Mouse (Mus musculus): ENCODE data around the gene Nptxr. TPM values are rescaled to one million over a fixed set of nuclear protein-coding genes. Genes with fewer than 3 reads are reported as not detected.

Gene Nptxr
- polyA plus RNA-seq, 1 experiment from 2014 or later: 2.5 TPM

DNA sequence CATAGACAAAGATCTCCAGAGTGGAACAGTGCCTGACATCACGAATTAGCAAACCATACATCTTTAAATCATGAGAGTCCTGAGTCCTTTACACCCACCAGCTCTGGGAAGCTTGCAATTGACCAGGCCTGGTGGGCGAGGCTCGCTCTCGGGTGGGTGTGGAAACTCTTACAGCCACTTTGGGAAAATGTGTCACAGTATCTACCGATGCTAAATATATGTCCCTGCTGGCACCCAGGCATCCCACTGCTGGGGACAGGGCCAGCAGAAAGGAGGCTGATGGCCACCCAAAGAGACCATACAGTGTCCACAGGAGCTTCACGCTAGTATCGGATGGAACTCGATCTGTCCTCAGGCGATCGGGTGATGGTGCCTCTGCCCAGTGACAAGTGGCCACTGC lies 6.0 kb downstream of the Nptxr start:
- WGBS: 87% methylated on average over 10 of the region's 10 CpGs
- H3K9ac ChIP-seq (ENCODE audit: low read length): no peak overlapping the region
- H3K36me3 ChIP-seq (ENCODE audit: control insufficient read depth, insufficient read depth, low read length): no peaks in the 10 kb centered on the region
- no peak overlapping the region for H3K4me2 ChIP-seq (ENCODE audit: low read depth, low read length)
- H3K4me1 ChIP-seq (ENCODE audit: control insufficient read depth, insufficient read depth, low read length): peaks cover 4% of the 10 kb centered on the region
- peaks cover 19% of the 10 kb centered on the region for H3K27me3 ChIP-seq (ENCODE audit: control insufficient read depth, insufficient read depth, low read length)
- H3K27ac ChIP-seq (ENCODE audit: low read length): no peak overlapping the region
- H3K9me3 ChIP-seq (replicated peaks; ENCODE audit: control insufficient read depth, low read length): no peaks in the 10 kb centered on the region
- no peak overlapping the region for H3K4me3 ChIP-seq (replicated peaks; ENCODE audit: low read length)
- ATAC-seq (ENCODE audit: insufficient read depth, low FRiP score): no peak

DNA sequence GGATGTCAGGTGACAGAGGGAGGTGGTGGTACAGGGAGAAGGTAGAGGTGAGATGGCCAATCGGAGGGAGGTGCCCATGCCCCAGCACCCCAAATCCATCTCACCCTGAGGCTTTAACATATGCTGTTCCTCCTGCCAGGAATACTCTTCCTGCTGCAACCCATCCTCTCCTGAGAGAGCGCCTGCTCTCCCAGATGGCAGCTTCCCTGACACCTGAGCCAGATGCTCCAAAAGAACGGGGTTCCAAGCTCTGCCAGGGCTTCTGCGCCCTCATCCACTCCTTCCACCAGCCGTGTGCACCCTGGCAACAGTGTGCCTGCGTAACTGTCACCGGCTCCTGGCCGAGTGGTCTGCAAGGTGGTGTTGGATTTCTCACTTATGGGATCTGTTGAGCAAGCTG lies 6.9 kb downstream of the Nptxr start:
- H3K27me3 ChIP-seq (ENCODE audit: control insufficient read depth, insufficient read depth, low read length): peaks cover 11% of the 10 kb centered on the region
- no peak overlapping the region for H3K4me3 ChIP-seq (replicated peaks; ENCODE audit: low read length)
- H3K9me3 ChIP-seq (replicated peaks; ENCODE audit: control insufficient read depth, low read length): no peaks in the 10 kb centered on the region
- no peak for ATAC-seq (ENCODE audit: insufficient read depth, low FRiP score)
- H3K4me2 ChIP-seq (ENCODE audit: low read depth, low read length): no peak overlapping the region
- H3K36me3 ChIP-seq (ENCODE audit: control insufficient read depth, insufficient read depth, low read length): no peaks in the 10 kb centered on the region
- H3K4me1 ChIP-seq (ENCODE audit: control insufficient read depth, insufficient read depth, low read length): no peaks in the 10 kb centered on the region
- WGBS: 80% methylated on average over 8 of the region's 8 CpGs
- H3K27ac ChIP-seq (ENCODE audit: low read length): no peak overlapping the region
- no peak overlapping the region for H3K9ac ChIP-seq (ENCODE audit: low read length)

DNA sequence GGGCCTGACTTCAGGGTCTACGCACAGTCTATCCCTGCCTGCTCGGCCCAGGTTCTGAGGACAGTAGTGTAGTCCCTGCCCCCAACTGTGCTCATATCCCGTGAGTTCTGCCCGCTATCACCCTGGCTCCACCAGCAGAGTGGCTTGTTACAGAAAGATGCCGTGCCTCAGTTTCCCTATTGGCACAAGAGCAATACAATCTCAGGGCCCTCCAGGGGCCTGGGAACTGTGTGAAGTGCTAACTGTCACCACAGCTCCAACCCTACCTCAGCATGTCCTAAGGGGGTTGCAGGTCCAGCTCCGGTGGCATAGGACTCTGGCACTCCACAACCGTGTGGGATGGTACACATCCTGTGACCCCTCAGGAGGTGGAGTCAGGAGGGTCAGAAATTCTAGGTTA lies 7.5 kb downstream of the Nptxr start:
- WGBS: 81% methylated on average over 7 of the region's 7 CpGs
- Histone ChIP-seq H3K4me3 (replicated peaks; ENCODE audit: low read length) (no peak overlapping the region), H3K9me3 (replicated peaks; ENCODE audit: control insufficient read depth, low read length) (no peaks in the 10 kb centered on the region), H3K4me1 (ENCODE audit: control insufficient read depth, insufficient read depth, low read length) (no peaks in the 10 kb centered on the region), H3K27ac (ENCODE audit: low read length) (no peak overlapping the region), H3K9ac (ENCODE audit: low read length) (no peak overlapping the region), H3K36me3 (ENCODE audit: control insufficient read depth, insufficient read depth, low read length) (no peaks in the 10 kb centered on the region), H3K4me2 (ENCODE audit: low read depth, low read length) (no peak overlapping the region), H3K27me3 (ENCODE audit: control insufficient read depth, insufficient read depth, low read length) (peaks cover 5% of the 10 kb centered on the region)
- ATAC-seq (ENCODE audit: insufficient read depth, low FRiP score): no peak

DNA sequence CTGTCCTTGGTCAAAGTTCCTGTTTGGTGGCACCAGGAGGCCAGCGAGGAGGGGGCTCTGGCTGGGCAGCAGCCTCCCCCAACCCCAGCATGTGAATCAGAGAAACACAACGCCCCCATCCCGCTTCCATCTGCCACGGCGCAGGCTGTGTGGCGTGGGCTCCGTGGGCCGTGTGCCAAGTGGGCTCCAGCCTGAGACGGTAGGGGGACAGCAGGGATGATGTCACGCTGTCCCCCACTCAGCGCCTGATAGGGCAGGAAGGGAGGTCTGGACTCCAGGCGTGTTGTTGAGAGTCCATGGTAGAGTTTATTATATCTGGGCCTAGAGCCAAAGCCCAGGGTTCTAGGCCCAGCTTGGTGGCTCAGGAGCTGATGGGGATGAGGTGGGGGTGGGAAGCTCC lies 8.3 kb downstream of the Nptxr start:
- Histone ChIP-seq H3K27ac (ENCODE audit: low read length) (no peak overlapping the region), H3K9ac (ENCODE audit: low read length) (no peak overlapping the region), H3K36me3 (ENCODE audit: control insufficient read depth, insufficient read depth, low read length) (no peaks in the 10 kb centered on the region), H3K4me2 (ENCODE audit: low read depth, low read length) (no peak overlapping the region), H3K4me3 (replicated peaks; ENCODE audit: low read length) (no peak overlapping the region), H3K27me3 (ENCODE audit: control insufficient read depth, insufficient read depth, low read length) (no peaks in the 10 kb centered on the region; the same call in 1 of the 2 replicates), H3K9me3 (replicated peaks; ENCODE audit: control insufficient read depth, low read length) (no peaks in the 10 kb centered on the region), H3K4me1 (ENCODE audit: control insufficient read depth, insufficient read depth, low read length) (no peaks in the 10 kb centered on the region)
- no peak for ATAC-seq (ENCODE audit: insufficient read depth, low FRiP score)
- 77% methylated on average over 12 of the region's 12 CpGs for WGBS

DNA sequence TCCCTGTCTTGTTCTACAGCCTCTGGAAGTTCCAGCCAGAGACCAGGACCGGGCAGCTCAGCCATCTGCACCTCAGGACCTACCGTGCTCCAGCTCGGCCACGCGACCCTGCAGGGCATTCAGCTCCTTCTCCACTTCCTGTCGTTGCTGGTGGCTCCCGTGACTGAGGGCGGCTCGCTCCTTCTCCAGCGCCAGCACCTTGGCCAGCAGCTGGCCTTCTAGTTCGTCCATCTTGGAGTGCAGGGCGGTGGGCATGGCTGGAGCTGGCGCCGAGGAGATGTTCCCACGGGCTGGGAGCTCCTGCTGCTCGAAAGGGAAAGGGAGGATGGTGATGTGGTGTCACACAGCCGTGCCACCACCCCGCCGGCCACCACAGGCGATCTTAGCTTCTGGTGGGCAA lies 10.4 kb downstream of the Nptxr start:
- no peaks in the 10 kb centered on the region for H3K4me1 ChIP-seq (ENCODE audit: control insufficient read depth, insufficient read depth, low read length)
- 17% methylated on average over 20 of the region's 20 CpGs for WGBS
- H3K4me2 ChIP-seq (ENCODE audit: low read depth, low read length): no peak overlapping the region
- no peaks in the 10 kb centered on the region for H3K36me3 ChIP-seq (ENCODE audit: control insufficient read depth, insufficient read depth, low read length)
- no peak overlapping the region for H3K9ac ChIP-seq (ENCODE audit: low read length)
- H3K27me3 ChIP-seq (ENCODE audit: control insufficient read depth, insufficient read depth, low read length): no peaks in the 10 kb centered on the region; the same call in 1 of the 2 replicates
- no peak overlapping the region for H3K27ac ChIP-seq (ENCODE audit: low read length)
- H3K4me3 ChIP-seq (replicated peaks; ENCODE audit: low read length): no peak overlapping the region
- H3K9me3 ChIP-seq (replicated peaks; ENCODE audit: control insufficient read depth, low read length): no peaks in the 10 kb centered on the region
- no peak for ATAC-seq (ENCODE audit: insufficient read depth, low FRiP score)

DNA sequence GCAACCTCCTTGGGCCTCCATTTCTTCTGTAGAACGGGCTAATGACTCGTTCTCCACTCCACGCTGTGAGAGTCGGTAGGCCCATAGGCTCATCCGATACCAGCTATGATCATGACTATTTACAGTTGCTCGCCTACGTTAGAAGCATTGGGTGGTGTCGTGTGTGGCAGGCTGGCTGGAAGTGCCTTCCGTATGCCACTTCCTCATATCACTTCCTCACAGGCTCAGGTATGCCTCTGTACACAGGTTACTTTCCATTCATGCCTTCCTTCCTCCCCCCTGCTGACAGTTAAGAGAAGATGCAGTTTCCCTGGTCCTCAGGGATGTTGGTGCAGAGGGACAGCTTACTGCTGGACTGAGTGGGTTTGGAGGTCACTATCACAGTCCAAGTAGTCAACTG lies 11.5 kb downstream of the Nptxr start:
- Histone ChIP-seq H3K27me3 (ENCODE audit: control insufficient read depth, insufficient read depth, low read length) (no peaks in the 10 kb centered on the region), H3K9me3 (replicated peaks; ENCODE audit: control insufficient read depth, low read length) (no peaks in the 10 kb centered on the region), H3K9ac (ENCODE audit: low read length) (no peak overlapping the region), H3K4me3 (replicated peaks; ENCODE audit: low read length) (no peak overlapping the region), H3K27ac (ENCODE audit: low read length) (no peak overlapping the region), H3K36me3 (ENCODE audit: control insufficient read depth, insufficient read depth, low read length) (no peaks in the 10 kb centered on the region), H3K4me1 (ENCODE audit: control insufficient read depth, insufficient read depth, low read length) (no peaks in the 10 kb centered on the region), H3K4me2 (ENCODE audit: low read depth, low read length) (no peak overlapping the region)
- no peak for ATAC-seq (ENCODE audit: insufficient read depth, low FRiP score)
- WGBS: 92% methylated on average over 9 of the region's 9 CpGs

DNA sequence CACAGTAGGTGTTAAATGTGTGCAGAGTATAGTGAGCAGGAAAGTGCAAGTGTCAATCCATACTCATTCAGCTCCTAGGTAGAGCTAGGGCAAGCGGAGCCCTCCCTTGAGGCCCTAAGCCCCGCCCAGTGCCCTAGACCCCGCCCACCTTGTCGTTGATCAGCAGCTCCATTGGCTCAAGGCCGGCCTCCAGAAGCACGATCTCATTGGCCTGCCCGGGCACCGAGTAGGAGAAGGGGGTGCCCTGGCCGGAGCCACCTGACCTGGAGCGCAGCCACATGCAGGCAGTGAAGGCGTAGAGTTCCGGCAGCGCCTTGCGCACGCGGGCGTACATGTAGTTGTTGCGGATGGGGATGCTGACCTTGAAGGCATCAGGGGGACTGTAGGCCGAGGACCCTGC lies 12.1 kb downstream of the Nptxr start:
- H3K4me2 ChIP-seq (ENCODE audit: low read depth, low read length): no peak overlapping the region
- H3K27ac ChIP-seq (ENCODE audit: low read length): no peak overlapping the region
- WGBS: 26% methylated on average over 19 of the region's 19 CpGs
- no peaks in the 10 kb centered on the region for H3K9me3 ChIP-seq (replicated peaks; ENCODE audit: control insufficient read depth, low read length)
- H3K27me3 ChIP-seq (ENCODE audit: control insufficient read depth, insufficient read depth, low read length): no peaks in the 10 kb centered on the region
- H3K4me1 ChIP-seq (ENCODE audit: control insufficient read depth, insufficient read depth, low read length): no peaks in the 10 kb centered on the region
- no peak overlapping the region for H3K4me3 ChIP-seq (replicated peaks; ENCODE audit: low read length)
- H3K9ac ChIP-seq (ENCODE audit: low read length): no peak overlapping the region
- ATAC-seq (ENCODE audit: insufficient read depth, low FRiP score): no peak
- H3K36me3 ChIP-seq (ENCODE audit: control insufficient read depth, insufficient read depth, low read length): no peaks in the 10 kb centered on the region

DNA sequence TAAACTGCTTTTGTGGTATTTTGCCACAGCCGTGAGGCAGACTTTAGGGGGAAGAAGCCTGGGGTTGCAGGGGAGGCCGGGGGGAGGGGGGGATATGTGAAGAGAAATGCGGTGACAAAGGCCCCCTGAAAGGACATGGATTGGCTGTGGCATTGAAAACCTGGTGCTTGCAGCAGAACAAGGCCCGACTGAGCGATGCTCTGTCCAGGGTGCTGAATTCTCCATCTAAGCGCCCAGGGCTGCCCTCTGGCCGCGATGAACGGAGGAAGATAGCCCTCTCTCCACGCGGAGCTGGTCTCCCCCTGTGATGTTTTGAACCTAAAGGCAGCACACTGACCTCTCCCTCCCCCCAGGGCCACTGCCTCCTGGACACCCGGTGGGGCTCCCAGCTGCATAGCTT lies 13.1 kb downstream of the Nptxr start:
- no peak overlapping the region for H3K27ac ChIP-seq (ENCODE audit: low read length)
- no peaks in the 10 kb centered on the region for H3K27me3 ChIP-seq (ENCODE audit: control insufficient read depth, insufficient read depth, low read length)
- H3K4me3 ChIP-seq (replicated peaks; ENCODE audit: low read length): no peak overlapping the region
- ATAC-seq (ENCODE audit: insufficient read depth, low FRiP score): no peak
- no peaks in the 10 kb centered on the region for H3K9me3 ChIP-seq (replicated peaks; ENCODE audit: control insufficient read depth, low read length)
- H3K4me2 ChIP-seq (ENCODE audit: low read depth, low read length): no peak overlapping the region
- H3K4me1 ChIP-seq (ENCODE audit: control insufficient read depth, insufficient read depth, low read length): no peaks in the 10 kb centered on the region
- 4% methylated on average over 12 of the region's 12 CpGs for WGBS
- no peak overlapping the region for H3K9ac ChIP-seq (ENCODE audit: low read length)
- H3K36me3 ChIP-seq (ENCODE audit: control insufficient read depth, insufficient read depth, low read length): no peaks in the 10 kb centered on the region

DNA sequence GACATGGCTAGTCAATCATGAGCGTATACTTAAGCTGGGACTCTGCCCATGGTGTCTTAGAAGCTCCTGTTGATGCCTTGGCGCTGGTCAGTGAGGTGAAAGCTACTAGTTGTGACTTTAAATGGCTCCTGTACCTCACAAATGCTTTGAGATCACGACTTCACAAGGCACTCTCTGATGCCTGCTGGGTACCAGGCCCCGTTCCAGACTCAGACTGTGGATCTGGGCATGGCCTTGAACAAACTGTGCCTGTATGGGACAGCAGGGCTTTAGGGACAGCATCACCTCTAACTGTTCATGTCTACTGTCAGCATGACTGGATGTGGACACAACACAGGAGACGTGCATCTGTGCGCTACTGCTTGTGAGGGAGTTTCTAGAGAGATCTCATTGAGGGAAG lies 13.7 kb downstream of the Nptxr start:
- WGBS: 81% methylated on average over 6 of the region's 6 CpGs
- Histone ChIP-seq H3K9me3 (replicated peaks; ENCODE audit: control insufficient read depth, low read length) (no peaks in the 10 kb centered on the region), H3K4me1 (ENCODE audit: control insufficient read depth, insufficient read depth, low read length) (no peaks in the 10 kb centered on the region), H3K4me3 (replicated peaks; ENCODE audit: low read length) (no peak overlapping the region), H3K27ac (ENCODE audit: low read length) (no peak overlapping the region), H3K4me2 (ENCODE audit: low read depth, low read length) (no peak overlapping the region), H3K36me3 (ENCODE audit: control insufficient read depth, insufficient read depth, low read length) (no peaks in the 10 kb centered on the region), H3K9ac (ENCODE audit: low read length) (no peak overlapping the region), H3K27me3 (ENCODE audit: control insufficient read depth, insufficient read depth, low read length) (no peaks in the 10 kb centered on the region)
- ATAC-seq (ENCODE audit: insufficient read depth, low FRiP score): no peak

DNA sequence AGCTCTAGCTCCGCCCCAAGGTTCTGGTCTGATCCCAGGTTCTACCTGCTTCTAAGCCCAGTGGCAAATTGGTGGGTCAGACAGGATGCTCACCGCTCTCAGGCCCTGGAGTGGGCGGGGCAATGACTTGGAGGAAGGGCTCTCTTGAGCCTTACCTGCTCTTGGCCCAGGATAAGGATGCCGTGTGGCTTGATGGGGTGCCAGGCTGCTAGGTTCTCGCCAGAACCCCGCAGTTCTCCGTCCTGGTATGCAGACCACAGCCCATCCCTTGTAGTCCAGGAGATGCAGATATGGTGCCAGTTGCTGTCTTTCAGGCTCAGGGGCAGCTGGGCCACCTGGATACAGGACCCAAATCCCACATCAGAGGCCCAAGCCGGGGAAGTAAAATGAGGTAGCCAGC lies 14.5 kb downstream of the Nptxr start:
- ATAC-seq (ENCODE audit: insufficient read depth, low FRiP score): no peak
- no peak overlapping the region for H3K4me2 ChIP-seq (ENCODE audit: low read depth, low read length)
- no peak overlapping the region for H3K4me3 ChIP-seq (replicated peaks; ENCODE audit: low read length)
- H3K9me3 ChIP-seq (replicated peaks; ENCODE audit: control insufficient read depth, low read length): no peaks in the 10 kb centered on the region
- no peaks in the 10 kb centered on the region for H3K36me3 ChIP-seq (ENCODE audit: control insufficient read depth, insufficient read depth, low read length)
- no peak overlapping the region for H3K27ac ChIP-seq (ENCODE audit: low read length)
- no peak overlapping the region for H3K9ac ChIP-seq (ENCODE audit: low read length)
- no peaks in the 10 kb centered on the region for H3K27me3 ChIP-seq (ENCODE audit: control insufficient read depth, insufficient read depth, low read length)
- no peaks in the 10 kb centered on the region for H3K4me1 ChIP-seq (ENCODE audit: control insufficient read depth, insufficient read depth, low read length)
- WGBS: 51% methylated on average over 8 of the region's 8 CpGs

Data from stomach, embryonic 16.5 days (tissue).